Mouse (Mus musculus) c-Kit-negative CD71-positive TER-119-positive erythroid progenitor cells, embryonic 14.5 days (primary cell): ENCODE measurements around the gene Il17d.

Experiments used
- DNase-seq: peaks from one replicate; pipeline ENCODE4 v3.0.0-alpha.2; 2013; ENCODE audit warnings: low read depth, low spot score

The Il17d gene

DNA sequence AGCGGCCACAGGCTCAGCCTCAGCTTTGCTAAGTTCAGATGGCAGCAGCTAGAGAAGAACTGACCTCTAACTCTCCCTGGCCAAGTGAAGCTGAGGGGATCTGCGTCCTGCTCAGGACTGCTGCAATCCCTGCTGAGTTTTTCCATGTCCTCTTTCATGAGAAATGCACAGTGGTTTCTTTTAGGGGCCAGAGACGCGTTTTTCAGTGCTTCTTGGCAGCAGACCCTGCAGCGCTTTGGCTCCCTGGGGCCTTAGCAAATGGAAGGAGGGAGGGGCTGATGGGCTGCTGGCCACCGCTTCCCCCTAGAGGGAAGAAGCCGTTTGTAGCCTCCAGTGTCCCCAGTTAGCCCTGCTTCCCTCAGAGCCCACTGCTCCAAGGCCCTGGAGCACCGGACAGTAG, 10.4 kb downstream of the Il17d start:
- DNase-seq: no peak

DNA sequence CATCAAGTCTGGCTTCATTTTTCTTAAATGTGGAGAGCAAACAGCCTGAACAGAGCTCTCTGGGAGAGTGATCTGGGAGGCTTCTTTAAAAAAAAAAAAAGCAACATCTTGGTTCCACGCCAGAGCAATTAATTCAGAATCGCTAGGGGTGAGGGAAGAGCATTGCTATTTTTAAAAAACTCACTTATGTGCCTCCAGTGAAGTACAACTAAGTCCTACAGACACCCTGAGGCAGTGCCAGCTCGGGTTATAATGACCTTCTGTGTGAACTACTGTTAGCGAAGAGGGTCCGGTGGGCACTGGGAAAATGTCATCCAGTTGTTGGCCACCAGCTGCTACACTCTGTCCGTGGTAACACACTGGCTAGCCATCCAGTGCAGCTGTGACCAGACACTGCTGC, 11.1 kb downstream of the Il17d start:
- no peak for DNase-seq

DNA sequence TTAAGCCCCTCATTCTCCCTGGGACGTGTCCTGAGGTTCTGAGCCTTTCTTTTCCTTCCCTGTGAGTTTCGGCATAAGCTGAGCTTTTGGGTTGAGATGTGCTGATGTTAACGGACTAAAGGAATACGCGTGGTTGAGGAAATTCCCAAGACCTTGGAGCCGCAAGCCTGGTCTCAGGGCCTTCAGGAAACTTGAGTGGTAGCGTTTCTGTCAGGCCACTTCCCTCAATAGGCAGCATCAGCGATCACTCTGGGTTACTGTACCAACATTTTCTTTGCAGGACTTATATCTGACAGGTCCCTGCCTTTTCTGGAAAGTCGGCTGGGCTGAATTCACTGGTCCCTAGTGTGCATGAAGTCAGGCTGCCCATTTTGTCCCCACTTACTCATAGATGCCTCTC, 12.2 kb downstream of the Il17d start:
- DNase-seq: no peak

DNA sequence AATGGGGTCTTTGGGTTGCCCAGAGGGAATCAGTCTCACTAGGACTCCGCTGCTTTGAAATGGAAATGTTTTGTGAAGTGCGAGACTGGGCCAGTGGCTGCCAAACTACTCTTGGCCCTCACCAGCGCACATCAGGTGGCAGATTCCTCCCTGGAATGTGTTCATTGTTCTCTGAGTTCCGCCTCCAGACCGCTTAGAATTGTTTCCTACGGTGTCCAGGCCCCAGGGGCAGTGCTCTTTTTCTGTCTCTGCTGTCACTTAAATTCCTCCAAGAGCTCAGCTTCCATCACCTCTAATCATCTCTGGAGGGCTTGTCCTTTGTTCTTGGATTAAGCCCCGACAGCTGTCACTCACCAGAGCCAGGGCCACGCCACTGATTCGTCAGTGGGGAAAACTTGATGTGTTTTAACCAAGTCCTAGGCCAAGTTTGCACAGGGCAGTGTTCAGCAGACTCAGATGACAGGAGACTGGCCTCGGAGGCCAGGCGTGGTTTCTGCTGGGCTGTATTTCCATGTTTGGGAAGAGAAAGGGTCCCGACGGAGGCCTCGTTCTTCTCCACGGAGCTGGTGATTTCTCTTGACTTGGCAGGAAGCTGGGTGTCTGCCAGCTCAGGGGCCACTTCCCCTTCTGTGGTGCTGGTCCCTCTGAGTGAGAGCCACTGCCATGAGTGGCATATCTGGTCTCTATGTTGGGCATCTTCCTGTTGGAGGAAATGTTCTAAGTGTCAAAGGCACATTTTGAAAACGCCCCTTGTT, 12.9 kb downstream of the Il17d start:
- DNase-seq: no peak

DNA sequence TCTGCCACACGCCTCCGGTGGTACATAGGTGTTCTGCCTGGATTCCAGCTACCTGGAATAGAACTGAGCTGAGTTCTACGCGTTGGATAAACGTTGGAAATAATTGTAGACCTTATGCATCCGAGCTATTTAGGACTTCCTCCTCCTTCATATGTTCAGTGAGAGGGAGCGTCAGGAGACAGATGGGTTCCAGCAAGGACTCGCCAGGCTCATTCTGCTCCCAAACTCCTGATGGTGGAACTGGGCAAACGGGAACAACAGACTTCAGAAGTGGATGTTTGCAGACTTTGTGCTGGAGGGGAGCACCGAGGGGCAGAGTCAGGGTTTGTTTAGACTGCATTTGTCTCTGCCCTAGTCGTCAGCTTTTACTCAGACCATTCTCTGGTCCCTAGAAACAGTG, 16.1 kb downstream of the Il17d start:
- no peak for DNase-seq

DNA sequence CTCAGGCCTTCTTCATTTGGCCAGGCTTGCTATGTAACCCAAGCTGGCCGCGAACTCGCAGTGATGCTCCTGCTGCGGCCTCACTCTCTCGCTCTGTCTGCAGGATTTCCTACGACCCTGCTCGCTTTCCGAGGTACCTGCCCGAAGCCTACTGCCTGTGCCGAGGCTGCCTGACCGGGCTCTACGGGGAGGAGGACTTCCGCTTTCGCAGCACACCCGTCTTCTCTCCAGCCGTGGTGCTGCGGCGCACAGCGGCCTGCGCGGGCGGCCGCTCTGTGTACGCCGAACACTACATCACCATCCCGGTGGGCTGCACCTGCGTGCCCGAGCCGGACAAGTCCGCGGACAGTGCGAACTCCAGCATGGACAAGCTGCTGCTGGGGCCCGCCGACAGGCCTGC, 17.7 kb downstream of the Il17d start:
- no peak for DNase-seq

DNA sequence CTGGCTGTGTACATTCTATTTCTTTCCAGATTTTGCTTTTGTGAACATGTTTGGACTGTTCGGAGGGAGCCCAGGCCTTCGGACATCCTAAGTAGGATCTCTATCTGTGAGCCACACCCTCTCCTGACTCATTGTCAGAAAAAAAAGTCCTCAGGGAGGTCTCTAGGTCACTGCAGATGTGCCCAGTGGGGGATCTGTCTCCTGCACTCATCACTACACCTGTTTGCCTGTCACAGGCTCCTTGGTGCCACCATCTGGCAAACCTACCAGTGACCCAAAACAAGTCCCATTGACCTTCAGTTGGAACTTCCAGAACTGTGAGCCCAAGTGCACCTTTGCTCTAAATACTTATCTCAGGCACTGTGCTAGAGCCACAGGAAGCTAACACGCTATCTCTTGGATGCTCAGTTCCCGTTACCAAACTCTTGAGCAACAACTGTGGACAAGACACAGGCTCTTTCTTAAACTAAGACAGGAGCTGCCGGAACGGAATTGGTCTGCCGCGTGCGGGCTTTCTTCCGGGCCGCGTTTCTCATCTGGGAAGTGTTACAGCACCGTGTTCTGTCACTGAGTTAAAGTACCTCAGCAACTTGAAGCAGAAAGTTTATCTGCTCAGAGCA, 19.0 kb downstream of the Il17d start:
- no peak for DNase-seq

DNA sequence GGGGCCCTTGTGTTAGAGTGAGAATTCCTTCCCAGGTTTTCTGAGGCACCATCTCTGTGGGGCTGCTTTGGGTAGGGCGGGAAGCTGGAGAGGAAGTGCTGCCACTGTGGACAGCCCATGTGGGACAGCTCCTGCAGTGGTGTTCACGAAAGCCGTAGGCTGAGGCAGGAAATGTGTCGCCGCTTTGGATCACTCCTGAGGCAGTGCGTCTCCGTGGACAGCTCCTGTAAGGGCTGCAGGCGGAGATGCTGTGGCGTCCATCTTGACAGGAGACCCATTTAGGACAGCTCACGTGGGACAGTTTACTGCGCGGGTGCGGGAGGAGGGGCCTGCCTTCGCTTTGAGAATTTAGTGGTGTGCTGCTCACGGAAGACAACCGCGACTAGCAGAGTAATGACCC, 20.9 kb downstream of the Il17d start:
- no peak for DNase-seq

DNA sequence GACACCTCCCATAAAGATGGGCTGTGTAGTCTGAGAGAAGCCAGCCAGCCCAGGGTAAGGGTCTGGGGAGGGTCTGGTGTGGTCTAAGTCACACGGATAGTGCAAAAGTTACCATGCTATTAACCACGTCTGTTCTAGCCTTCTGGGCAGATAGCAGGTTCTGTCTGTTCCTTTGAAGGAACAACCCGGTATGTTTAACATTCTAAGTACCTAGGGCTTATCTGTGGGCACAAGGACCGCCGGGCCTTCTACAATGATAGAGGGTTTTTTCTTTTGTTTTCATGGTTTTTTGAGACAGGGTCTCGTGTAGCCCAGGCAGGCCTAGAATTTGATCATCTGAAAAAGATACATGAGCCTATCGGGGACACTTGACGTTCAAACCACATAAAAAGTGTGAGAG, 21.6 kb downstream of the Il17d start:
- DNase-seq: no peak

DNA sequence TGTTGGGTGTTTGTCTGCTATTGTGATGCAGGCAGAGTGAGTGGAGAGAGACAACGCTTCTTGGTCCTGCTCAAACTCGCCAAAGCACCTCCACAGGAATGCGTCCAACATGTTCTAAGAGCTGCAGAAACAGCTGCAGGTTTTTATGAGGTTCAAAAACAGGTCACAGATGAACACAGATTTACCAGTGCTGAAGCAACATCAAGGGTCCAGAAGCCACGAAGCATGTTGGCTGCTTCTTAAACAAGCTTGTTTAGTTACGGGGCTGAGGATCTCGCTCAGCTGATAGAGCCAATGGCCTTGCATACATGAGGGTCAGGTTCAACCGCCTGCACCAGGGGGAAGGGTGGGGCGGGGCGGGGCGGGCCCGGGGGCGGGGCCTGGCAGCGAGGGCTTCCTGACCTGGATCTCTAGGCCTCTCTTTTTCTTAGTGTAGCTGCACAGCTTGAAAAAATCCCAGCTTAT, 22.0 kb downstream of the Il17d start:
- DNase-seq: no peak

DNA sequence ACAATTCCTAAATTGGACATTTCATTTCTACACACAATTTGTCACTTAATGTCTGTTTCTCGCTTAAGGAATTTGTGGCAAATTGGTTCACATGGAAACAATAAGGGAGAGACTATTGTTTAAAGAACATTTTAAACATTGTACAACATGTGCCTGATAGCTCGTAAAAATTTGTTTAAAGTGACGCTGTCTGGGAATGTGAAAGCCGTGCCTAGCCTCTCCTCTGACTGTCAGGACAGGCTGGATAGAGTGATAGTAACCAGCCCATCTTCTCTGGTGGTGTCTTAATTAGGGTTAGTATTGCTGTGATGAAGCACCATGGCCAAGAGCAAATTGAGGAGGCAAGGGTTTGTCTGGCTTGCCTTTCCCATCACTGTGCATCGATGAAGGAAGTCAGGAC, 22.5 kb downstream of the Il17d start:
- DNase-seq: no peak

DNA sequence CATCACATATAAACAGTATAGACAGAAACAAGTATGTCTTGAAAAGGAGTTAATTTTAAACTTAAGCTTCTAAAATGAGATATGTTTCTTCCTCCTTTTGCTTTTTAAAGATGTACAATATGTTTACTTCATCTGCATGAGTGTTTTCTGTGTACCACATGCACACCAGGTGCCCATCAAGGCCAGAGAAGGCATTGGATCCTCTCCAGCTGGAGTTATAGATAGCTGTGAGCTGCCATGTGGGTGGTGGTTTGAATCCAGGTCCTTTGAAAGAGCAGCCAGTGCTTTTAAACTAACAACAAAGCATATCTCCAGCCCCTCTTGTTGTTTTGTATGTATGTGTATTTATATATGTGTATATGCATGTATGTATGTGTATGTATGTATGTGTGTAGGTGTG, 28.4 kb downstream of the Il17d start:
- no peak for DNase-seq

DNA sequence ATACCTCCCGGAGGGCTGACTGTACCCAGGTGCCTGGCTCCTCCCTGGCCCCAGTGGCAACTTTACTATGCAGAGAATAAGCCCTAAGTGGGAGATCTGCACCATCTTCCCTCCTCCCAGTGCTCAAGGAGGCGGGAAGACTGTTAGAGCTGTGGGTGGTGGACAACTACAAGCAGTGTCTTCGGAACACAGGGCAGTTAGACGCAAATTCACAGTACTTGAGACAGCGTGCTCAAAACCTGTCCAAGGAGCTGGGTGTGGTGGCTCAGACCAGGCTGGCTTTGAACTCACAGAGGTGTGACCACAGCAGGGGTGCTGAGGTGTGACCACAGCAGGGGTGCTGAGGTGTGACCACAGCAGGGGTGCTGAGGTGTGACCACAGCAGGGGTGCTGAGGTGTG, 29.9 kb downstream of the Il17d start:
- DNase-seq: no peak

DNA sequence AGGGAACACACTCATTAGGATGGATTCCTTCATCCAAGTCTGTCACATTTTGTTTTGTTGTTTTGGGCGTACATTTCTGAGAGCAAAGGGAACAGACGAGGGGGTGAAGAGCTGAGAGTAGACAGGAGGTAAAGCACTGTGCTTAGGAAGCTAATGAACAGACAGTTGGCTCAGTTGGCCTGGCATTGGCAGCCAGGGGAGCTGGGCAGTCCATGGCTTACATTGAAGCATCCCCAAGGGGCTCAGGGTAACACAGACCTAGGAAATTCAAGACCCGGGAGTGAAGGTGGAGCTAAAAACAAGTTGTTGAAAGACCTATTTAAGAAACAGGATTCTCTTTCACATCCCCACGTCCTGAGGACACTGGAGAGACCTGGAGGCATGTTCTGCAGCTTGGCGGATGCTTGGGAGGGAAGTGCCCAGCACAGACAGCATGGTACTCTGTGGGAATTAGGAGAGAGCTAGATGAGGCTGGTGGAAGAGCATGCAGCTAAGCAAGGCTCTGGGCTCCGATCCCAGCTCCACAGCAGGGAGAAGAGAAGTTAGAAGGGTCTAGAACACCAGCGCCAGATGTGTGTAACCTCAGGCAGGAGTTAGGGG, 31.0 kb downstream of the Il17d start:
- no peak for DNase-seq

DNA sequence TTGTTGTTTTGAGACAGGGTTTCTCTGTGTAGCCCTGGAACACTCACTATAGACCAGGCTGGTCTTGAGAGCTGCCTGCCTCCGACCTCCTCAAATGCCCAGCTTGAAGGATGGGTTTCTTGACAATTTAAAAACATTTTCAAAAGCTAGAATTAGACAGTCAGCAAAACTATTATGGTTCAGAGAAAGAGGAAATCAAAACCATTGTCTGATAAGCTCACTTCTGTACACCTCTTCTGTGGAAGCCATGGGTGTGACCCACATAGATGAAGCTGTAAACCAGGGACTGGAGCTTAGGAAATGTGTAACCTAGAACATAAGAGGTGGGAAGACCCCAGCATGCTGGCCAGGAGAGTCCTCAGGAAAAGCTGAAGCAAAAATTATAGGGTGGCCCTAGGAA, 32.3 kb downstream of the Il17d start:
- DNase-seq: no peak

DNA sequence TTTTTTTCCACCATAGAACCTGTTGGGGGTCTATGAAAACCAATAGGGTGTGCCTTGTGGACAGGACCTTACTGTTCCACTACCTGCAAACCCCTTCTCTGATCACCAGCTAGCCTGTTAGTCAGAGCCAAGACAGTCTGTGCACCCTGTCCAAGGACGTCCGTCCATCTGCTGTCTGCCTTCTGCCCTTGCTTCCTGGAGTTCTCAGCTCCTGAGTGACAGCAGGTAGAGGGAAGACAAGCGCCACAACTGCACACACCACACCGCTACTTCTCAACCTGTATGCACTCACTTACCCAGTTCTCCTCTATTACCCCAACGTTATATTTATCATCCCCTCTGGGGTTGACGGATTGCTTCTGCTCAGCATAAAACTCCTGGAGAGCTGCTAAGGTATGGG, 41.0 kb downstream of the Il17d start:
- no peak for DNase-seq

DNA sequence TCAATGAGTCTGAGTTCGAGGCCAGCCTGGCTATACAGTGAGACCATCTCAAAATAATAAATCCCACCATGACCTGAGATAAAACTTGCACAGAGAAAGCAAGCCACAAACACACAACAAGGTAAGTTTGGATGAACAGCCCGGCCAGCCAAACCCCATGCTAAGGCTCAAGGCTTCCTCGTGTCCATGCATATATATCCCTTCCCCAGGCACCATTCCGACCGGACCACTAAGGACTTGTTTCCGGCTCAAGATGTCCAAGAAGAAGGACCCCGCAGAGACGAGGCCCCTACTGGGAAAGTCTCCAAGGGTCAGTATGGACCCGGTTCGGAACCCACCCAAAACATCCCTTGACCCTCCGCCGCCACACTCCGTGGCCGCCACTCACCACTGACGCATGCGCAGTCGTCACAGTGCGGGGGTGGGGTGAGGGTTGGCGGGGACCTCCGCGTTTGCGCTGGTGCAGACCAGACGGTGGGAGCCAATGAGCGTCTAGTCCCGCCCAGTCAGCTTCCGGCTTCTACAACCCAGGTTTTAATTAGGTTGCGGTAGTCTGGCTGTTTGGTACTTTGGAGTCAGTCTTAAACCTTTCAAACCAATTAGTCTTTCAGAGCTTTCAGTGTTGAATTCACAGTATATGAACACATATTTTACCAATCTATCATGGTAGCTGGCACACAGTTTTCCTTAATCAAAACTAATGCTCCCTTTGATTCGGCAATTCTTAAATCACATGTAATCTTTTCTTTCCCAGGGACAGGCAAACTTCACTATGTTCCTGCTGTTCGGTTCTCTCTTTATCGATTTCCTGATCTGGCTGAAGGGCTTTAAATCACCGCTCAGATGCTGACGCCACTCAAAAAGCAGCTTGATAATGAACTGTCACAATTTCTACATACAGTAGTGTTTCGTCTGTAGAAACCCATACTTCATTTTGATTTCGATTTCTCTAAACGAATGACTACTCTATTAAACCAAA, 46.9 kb downstream of the Il17d start, which contains the start of gene Eef1akmt1:
Gene Eef1akmt1 (minus strand): TSS at position 458 of the 979 bp plus-strand sequence.
- peak; percentile 80 for DNase-seq

DNA sequence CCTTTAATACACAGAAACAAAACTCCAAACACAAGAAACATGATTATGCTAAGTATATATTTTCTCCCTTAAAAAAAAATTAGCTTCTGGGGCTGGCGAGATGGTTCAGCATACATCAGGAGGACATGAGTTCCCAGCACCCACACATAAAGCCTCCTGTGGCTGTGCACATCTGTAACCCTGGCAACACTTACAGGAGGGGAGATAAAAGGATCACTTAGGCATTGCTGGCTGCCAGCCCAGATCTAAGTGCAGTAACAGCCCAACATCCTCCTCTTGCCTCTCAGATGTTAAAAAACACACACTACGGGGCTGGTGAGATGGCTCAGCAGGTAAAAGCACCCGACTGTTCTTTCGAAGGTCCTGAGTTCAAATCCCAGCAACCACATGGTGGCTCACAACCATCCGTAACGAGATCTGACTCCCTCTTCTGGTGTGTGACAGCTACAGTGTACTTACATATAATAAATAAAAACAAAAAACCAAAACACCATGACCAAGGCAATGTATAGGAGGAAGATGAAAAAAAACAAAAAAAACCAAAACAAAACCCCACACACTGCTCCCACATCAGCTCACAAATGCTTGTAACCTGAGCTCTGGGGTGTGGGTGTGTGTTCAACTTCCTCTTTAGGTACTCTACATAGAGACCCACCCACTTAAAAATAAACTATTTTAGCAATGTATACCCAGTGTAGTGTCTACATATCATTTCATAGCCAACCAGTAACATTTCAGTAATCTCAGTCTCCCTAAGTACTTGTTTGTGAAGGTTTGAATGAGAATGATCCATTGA, 50.4 kb downstream of the Il17d start:
- no peak for DNase-seq

DNA sequence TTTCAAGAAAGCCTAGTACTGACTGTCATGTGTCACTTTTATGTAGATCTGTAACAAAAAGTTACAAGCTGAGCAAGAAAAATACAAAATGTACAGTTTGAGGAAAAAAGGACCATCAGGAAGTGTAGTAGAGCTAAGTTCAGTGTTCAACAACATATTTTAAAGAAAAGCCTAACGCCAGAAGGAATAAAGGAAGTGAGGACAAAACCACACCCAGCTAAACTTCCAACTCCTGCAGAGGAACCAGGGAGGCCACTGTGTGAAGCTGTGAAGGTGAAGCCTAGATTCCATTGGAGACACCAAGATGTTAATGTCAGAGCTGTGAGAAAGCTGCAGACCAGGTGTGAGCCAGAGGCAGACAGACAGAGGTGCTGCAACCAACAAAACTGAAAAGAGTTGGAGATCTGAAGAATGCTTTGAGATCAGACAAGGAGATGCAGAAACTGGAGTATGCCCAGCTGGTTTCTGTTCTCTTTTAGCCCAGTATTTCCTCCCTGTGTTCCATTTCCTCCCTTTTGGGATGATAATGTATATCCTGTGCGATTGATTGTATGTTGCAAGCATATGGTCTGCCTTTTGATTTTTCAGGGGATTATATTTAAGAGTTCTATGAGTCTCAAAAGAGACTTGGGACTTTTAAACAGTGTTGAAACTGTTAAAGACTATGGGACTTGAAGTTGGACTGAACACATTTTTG, 51.9 kb downstream of the Il17d start:
- DNase-seq: no peak

DNA sequence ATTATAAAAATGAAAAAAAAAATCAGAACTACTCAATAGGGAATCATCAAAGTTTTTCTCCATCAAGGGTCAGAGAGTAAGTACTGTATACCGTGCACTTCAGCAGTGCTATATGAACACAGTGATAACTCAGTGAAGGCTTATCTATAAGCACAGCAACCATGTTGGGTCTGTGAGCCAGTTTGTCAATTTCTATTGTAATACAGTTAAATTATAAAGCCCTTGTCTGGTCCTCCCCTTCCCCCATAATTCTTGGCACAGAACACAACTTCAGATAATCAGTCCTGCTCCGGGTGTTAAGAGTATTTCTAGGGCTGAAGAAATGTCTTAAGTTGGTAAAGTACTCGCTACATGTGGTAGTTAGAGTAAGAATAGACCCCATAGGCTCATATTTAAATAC, 67.3 kb downstream of the Il17d start:
- no peak for DNase-seq
